Mouse (Mus musculus): ENCODE data around the gene Ttf2. TPM values are rescaled to one million over a fixed set of nuclear protein-coding genes. Genes with fewer than 3 reads are reported as not detected.

Gene Ttf2
- polyA plus RNA-seq, 1 experiment from 2014 or later: 15.5 TPM

DNA sequence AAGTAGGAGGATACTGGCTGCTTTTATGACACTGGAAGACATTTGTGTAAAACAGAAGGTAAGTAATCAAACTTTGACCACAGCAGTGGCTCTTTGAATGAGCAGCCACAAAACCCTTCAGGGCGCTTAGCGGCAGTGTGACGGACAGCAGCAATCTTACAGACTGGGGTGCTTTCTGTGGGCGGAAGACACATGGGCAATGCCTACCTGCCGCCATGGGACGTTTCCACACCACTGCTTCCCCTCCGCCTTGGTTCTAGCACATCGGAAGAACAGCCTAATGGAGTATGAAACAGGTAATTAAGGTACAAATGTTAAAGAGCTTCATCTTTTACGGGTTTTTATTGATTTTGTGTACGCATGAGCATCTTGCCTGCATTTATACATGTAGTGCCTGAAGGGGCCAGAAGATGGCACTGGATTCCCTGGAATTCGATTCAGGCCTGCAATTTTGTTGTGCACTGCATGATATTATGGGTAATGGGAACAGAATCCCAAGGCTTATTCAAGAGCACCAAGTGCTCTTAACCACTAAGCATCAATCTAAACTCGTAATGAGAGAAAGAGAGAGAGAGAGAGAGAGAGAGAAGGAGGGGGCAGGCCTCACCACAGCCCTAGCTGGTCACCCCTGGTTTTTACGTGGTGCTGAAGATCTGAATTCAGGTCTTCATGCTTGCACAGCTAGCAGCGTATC, 5.5 kb downstream of the Ttf2 start:
- peaks cover 4% of the 10 kb centered on the region for H3K4me1 ChIP-seq
- no peaks in the 10 kb centered on the region for H3K9me3 ChIP-seq
- peaks cover 41% of the 10 kb centered on the region for H3K36me3 ChIP-seq
- WGBS: 79% methylated on average over 14 of the region's 14 CpGs
- no peak overlapping the region for H3K27ac ChIP-seq
- H3K4me2 ChIP-seq: no peak overlapping the region
- no peaks in the 10 kb centered on the region for H3K27me3 ChIP-seq
- no peak for ATAC-seq (ENCODE audit: insufficient number of reproducible peaks, insufficient read depth, low FRiP score, low TSS enrichment, low read depth)
- H3K9ac ChIP-seq: no peak overlapping the region
- H3K4me3 ChIP-seq: no peak overlapping the region

DNA sequence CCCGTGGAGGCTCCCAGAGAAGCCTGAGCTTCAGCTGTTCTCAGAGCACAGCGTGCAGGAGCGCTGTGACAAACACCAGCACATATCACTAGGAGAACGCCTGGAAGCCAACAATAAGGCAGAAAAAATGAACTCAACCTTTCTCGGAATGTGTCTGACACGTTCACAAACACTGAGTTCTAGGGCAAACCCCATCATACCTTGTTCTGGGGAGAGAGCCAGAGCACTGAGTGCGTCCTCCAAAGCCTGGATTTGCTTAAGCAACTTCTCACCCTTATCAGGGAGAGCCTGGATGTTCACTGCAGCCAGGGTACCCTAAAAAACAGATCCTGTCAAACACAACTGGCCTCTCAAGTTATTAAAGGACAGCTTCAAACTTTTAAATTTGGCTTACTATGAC, 8.0 kb downstream of the Ttf2 start:
- 92% methylated on average over 7 of the region's 7 CpGs for WGBS
- Histone ChIP-seq H3K36me3 (peaks cover 66% of the 10 kb centered on the region), H3K4me2 (no peak overlapping the region), H3K9me3 (no peaks in the 10 kb centered on the region), H3K4me3 (no peak overlapping the region), H3K4me1 (no peaks in the 10 kb centered on the region), H3K27me3 (no peaks in the 10 kb centered on the region), H3K9ac (0 out of 2 replicates have a peak overlapping the region, but pooled peaks have one; percentile 22), H3K27ac (no peak overlapping the region)
- ATAC-seq (ENCODE audit: insufficient number of reproducible peaks, insufficient read depth, low FRiP score, low TSS enrichment, low read depth): no peak

DNA sequence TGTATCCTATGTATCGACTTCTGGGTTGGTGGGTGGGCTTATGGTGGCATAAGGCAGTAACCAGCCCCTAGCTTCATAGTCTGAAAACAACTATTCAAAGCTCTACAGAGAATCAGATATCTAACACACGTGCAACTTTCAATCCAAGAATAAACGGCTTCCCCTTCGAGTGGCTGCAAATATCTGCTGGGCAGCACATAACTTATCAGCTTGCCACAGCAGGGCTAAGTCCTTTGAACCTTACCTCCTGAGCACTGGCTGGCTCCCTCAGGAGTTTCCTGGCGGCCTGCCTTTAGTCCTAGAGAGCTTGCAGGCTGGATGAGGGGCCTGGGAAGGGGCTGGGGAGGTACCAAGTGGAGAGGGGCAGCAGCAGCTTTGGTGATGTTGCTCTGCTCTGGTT, 8.5 kb downstream of the Ttf2 start:
- H3K4me1 ChIP-seq: no peaks in the 10 kb centered on the region
- 0 out of 2 replicates have a peak overlapping the region, but pooled peaks have one; percentile 22 for H3K9ac ChIP-seq
- 87% methylated on average over 5 of the region's 5 CpGs for WGBS
- H3K4me2 ChIP-seq: no peak overlapping the region
- H3K36me3 ChIP-seq: peaks cover 71% of the 10 kb centered on the region
- no peak overlapping the region for H3K4me3 ChIP-seq
- H3K27ac ChIP-seq: no peak overlapping the region
- no peak for ATAC-seq (ENCODE audit: insufficient number of reproducible peaks, insufficient read depth, low FRiP score, low TSS enrichment, low read depth)
- H3K9me3 ChIP-seq: no peaks in the 10 kb centered on the region
- no peaks in the 10 kb centered on the region for H3K27me3 ChIP-seq

- Histone ChIP-seq H3K9ac (no peak overlapping the region), H3K36me3 (peaks cover 92% of the 10 kb centered on the region), H3K27me3 (no peaks in the 10 kb centered on the region), H3K9me3 (no peaks in the 10 kb centered on the region), H3K4me1 (no peaks in the 10 kb centered on the region), H3K27ac (no peak overlapping the region), H3K4me3 (no peak overlapping the region), H3K4me2 (no peak overlapping the region)
- ATAC-seq (ENCODE audit: insufficient number of reproducible peaks, insufficient read depth, low FRiP score, low TSS enrichment, low read depth): no peak
Measured at GRCm38 (mm10) chr3:100954616-100955015, 14.8 kb downstream of the Ttf2 start.

DNA sequence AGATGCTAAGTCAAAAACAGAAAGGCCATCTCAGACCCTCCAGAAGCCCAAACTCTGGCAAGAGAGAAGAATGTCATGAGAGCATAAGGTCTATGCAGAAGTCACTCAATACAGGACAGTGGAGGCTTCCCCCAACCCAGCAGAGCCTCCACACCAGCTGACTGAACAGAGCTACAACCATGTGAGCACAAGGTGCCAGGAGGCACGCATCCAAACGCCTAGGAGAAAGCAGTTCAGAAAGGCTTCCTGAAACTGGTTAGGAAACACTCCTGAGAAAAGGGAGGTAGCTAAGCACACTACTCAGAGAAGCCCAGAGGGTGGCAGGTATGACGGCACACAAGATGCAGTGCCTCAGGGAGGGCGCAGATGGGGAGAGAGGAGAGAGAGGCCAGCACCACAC, 17.9 kb downstream of the Ttf2 start:
- ATAC-seq (ENCODE audit: insufficient number of reproducible peaks, insufficient read depth, low FRiP score, low TSS enrichment, low read depth): no peak
- Histone ChIP-seq H3K27ac (no peak overlapping the region), H3K4me3 (no peak overlapping the region), H3K9ac (no peak overlapping the region), H3K27me3 (no peaks in the 10 kb centered on the region), H3K4me1 (no peaks in the 10 kb centered on the region), H3K9me3 (no peaks in the 10 kb centered on the region), H3K4me2 (no peak overlapping the region), H3K36me3 (peaks cover 90% of the 10 kb centered on the region)
- WGBS: 87% methylated on average over 4 of the region's 4 CpGs

- H3K27ac ChIP-seq: no peak overlapping the region
- WGBS: 94% methylated on average over 8 of the region's 8 CpGs
- no peaks in the 10 kb centered on the region for H3K4me1 ChIP-seq
- H3K9me3 ChIP-seq: no peaks in the 10 kb centered on the region
- H3K4me2 ChIP-seq: no peak overlapping the region
- H3K27me3 ChIP-seq: no peaks in the 10 kb centered on the region
- ATAC-seq (ENCODE audit: insufficient number of reproducible peaks, insufficient read depth, low FRiP score, low TSS enrichment, low read depth): no peak
- peaks cover 90% of the 10 kb centered on the region for H3K36me3 ChIP-seq
- H3K9ac ChIP-seq: no peak overlapping the region
- H3K4me3 ChIP-seq: no peak overlapping the region
Measured at GRCm38 (mm10) chr3:100947286-100947685, 22.2 kb downstream of the Ttf2 start.

DNA sequence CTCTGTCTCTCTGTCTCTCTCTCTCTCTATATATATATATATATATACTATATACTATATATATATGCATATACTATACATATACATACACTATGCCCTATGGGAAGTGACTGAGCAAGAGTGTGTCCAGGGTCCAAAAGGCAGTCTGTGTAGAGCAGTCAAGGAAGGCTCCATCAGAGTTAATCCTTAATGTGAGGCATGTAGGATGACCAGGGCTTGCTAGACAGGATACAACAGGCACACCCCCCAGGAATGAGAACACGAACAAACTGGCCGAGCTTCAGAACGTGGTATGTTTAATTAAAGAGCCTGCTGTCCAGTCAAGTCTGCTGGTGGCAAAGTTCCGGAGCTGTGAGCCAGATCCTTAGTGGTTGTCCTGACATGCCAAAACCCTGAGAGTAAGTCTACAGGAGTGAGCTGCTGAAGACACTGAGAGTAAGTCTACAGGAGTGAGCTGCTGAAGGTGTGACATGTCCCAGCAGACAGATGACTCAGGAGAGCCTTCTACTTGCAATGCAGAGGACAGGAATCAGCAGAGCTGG, 28.9 kb downstream of the Ttf2 start:
- H3K4me3 ChIP-seq: no peak overlapping the region
- H3K9ac ChIP-seq: no peak overlapping the region
- no peak for ATAC-seq (ENCODE audit: insufficient number of reproducible peaks, insufficient read depth, low FRiP score, low TSS enrichment, low read depth)
- peaks cover 86% of the 10 kb centered on the region for H3K36me3 ChIP-seq
- 82% methylated on average over 4 of the region's 4 CpGs for WGBS
- no peaks in the 10 kb centered on the region for H3K27me3 ChIP-seq
- H3K4me2 ChIP-seq: no peak overlapping the region
- H3K27ac ChIP-seq: no peak overlapping the region
- no peaks in the 10 kb centered on the region for H3K4me1 ChIP-seq
- no peaks in the 10 kb centered on the region for H3K9me3 ChIP-seq

DNA sequence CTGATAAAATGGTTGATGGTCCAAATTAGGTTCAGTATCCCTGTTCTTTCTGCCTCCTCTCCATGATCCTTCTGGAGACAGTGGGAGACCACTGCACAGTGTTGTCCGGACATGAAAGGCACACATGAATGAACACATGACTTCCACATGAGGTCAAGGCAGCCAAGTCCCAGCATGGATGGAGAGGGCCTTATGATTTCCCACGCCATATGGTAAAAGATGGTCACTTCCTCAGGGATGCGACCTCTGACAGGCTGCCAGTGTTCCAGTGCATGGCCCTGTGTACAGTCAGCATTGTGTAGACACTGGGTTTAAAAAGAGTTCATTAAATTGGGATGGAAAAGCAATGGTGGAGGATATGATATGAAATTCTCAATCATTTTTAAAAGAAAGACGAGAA, 31.3 kb downstream of the Ttf2 start:
- no peak for ATAC-seq (ENCODE audit: insufficient number of reproducible peaks, insufficient read depth, low FRiP score, low TSS enrichment, low read depth)
- WGBS: 90% methylated on average over 4 of the region's 4 CpGs
- Histone ChIP-seq H3K9me3 (no peaks in the 10 kb centered on the region), H3K4me1 (no peaks in the 10 kb centered on the region), H3K4me2 (no peak overlapping the region), H3K4me3 (no peak overlapping the region), H3K27me3 (no peaks in the 10 kb centered on the region), H3K9ac (no peak overlapping the region), H3K27ac (no peak overlapping the region), H3K36me3 (peaks cover 79% of the 10 kb centered on the region)

DNA sequence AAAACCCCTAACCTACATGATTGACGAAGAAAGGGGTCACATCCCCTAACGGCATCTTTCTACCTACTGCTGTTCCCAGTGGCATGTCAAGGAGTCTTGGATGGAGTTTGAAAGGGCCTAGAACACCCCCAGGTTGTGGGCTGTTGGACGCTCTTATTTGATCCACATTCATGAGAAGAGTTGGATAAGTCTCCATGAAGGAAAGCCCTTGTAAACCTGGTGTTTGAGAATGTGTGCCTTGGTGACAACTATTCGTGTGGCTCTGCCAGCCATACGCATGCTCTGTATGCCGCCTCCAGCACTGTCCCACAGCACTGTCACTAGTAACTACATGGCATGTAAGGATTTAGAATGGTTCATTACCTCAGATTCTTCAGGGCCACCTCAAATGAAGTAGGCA, 33.3 kb downstream of the Ttf2 start:
- H3K4me3 ChIP-seq: no peak overlapping the region
- WGBS: 97% methylated on average over 6 of the region's 6 CpGs
- peaks cover 85% of the 10 kb centered on the region for H3K36me3 ChIP-seq
- no peak overlapping the region for H3K27ac ChIP-seq
- no peaks in the 10 kb centered on the region for H3K4me1 ChIP-seq
- H3K4me2 ChIP-seq: no peak overlapping the region
- H3K27me3 ChIP-seq: no peaks in the 10 kb centered on the region
- no peak for ATAC-seq (ENCODE audit: insufficient number of reproducible peaks, insufficient read depth, low FRiP score, low TSS enrichment, low read depth)
- no peak overlapping the region for H3K9ac ChIP-seq
- H3K9me3 ChIP-seq: no peaks in the 10 kb centered on the region

GRCm38 (mm10) chr3:100935521-100935920, 33.9 kb downstream of the Ttf2 start:
- Histone ChIP-seq H3K27ac (no peak overlapping the region), H3K4me1 (no peaks in the 10 kb centered on the region), H3K27me3 (no peaks in the 10 kb centered on the region), H3K4me3 (no peak overlapping the region), H3K9ac (no peak overlapping the region), H3K4me2 (no peak overlapping the region), H3K36me3 (peaks cover 84% of the 10 kb centered on the region), H3K9me3 (no peaks in the 10 kb centered on the region)
- no peak for ATAC-seq (ENCODE audit: insufficient number of reproducible peaks, insufficient read depth, low FRiP score, low TSS enrichment, low read depth)
- WGBS: 91% methylated on average over 6 of the region's 6 CpGs

DNA sequence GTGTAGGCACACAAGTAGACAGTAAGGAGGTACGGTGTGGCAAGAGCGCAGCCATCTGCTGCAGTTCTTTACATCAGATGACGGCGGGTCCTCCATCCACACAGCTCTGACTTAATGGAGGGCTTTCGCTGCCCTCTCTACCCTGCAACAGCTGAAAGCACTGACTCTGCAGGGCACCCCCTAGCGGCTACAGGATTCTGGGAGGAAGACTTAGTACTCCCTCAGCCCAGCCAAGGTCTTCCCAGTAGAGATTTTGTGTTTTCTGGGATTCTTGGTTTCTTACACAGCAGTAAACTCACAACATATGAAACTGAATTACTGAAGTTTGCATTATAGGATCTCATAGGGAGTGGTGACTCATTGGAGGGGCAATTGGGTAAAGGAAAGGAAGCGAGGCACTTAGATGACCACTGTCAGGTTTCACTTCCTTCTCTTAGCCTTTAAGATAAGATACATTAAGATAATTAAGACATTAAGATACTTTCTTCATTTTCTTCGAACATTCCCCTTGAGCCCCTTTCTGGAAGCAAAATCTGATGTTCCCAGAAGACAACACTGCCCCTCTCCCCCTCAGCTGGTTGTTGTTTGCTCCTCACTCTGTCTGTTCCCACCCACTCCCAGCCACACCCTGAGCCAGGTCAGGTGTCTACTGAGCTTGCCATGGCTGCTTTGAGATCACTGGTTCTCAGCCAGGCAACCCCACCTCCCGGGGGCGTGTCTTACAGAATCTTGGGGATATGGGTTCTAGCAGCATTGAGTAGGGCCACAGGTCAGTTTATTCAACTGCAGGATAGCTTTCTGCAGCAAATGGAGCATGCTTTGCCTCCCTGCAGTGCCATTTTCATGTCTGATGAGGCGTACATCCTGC, 37.2 kb downstream of the Ttf2 start:
- 80% methylated on average over 11 of the region's 11 CpGs for WGBS
- no peaks in the 10 kb centered on the region for H3K9me3 ChIP-seq
- H3K27me3 ChIP-seq: no peaks in the 10 kb centered on the region
- H3K4me2 ChIP-seq: no peak overlapping the region
- H3K27ac ChIP-seq: no peak overlapping the region
- H3K4me3 ChIP-seq: no peak overlapping the region
- no peaks in the 10 kb centered on the region for H3K4me1 ChIP-seq
- H3K36me3 ChIP-seq: peaks cover 78% of the 10 kb centered on the region
- no peak overlapping the region for H3K9ac ChIP-seq
- ATAC-seq (ENCODE audit: insufficient number of reproducible peaks, insufficient read depth, low FRiP score, low TSS enrichment, low read depth): no peak
